Mouse (Mus musculus): ENCODE measurements at regions not wholly inside any gene's neighbourhood (a gene's known extent, or its start where the extent isn't known, plus 50 kb on each side); places are given as distances from the start of the nearest gene placed in this dataset.
A peak's percentile ranks its signal among the peaks of the same experiment; 100 is the strongest.

DNA sequence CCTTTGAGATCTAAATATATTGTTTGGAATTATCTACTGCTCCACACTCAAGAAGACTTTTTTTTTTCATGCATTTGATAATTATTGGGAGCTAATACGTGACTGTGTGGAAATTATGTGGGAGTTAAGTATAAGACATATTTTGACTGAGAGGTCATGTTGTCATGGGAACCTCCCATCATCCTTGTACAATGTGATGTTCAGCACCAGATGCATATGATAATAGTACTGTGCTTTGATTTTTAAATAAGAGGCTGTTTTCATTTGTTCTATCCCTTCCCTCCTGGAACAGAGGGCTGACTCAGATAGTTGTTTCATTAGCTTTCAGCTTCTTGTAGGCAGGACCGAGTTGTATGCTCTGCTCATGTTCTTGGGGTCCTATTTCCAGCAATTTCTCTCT is 190.6 kb upstream of the Malrd1 start:
- Histone ChIP-seq H3K27me3 (no peaks in the 10 kb centered on the region), H3K9me3 (replicated peaks) (no peaks in the 10 kb centered on the region), H3K36me3 (no peaks in the 10 kb centered on the region), H3K4me1 (replicated peaks) (no peaks in the 10 kb centered on the region), H3K27ac (no peak overlapping the region), H3K9ac (no peak overlapping the region), H3K4me2 (no peak overlapping the region), H3K4me3 (replicated peaks) (no peak overlapping the region)
- ATAC-seq (ENCODE audit: low read depth) = no peak
- 46% methylated on average over 2 of the region's 2 CpGs for WGBS (ENCODE audit: insufficient replicate concordance)
- no peak for DNase-seq

DNA sequence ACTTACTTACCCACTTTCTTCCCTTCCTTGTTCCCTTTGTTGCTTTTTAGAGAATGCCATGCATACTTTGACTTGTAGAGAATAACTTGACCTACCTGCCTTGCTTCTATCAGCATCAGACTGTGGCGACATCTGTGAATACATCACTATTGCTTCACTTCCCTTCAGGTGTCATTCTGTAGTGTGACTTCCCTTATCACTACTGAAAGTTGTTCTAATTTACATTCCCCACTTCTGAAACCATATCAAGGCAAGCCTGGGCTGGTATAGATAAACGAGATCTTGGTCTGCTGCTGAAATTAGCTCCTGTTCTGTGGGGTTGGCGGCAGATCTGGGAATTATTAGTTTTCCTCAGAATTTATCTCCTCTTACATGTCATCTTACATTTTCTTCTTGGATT is 178.3 kb upstream of the Malrd1 start:
- Histone ChIP-seq H3K9me3 (replicated peaks) (no peaks in the 10 kb centered on the region), H3K9ac (no peak overlapping the region), H3K4me2 (no peak overlapping the region), H3K27me3 (no peaks in the 10 kb centered on the region), H3K36me3 (no peaks in the 10 kb centered on the region), H3K4me3 (replicated peaks) (no peak overlapping the region), H3K27ac (no peak overlapping the region), H3K4me1 (replicated peaks) (no peaks in the 10 kb centered on the region)
- ATAC-seq (ENCODE audit: low read depth) = peak; percentile 68
- WGBS (ENCODE audit: insufficient replicate concordance) = 43% methylated on average over 3 of the region's 3 CpGs
- DNase-seq = no peak
